Mouse (Mus musculus): ENCODE data around the gene Tbc1d24.

DNA sequence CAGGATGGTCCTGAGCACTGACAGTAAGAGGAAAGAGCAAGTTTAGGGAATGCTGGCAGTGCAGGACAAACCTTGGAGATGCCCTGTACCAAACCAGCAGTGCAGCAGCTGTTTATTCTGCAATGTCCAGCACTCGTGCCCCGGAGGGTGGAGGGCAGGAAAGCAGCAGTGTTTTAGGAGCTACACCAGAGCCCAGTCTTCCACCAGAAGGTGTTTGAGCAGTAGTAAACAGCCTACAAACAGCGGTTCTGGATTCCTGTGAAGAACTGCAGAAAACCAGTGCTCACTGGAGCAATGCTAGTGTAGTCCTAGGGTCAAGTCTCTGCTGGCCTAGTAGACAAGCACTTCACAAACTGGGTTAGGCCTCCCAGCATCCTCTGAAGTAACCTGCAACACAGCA, 31.1 kb downstream of the Tbc1d24 start:
- no peak for TF ChIP-seq CTCF (IDR thresholded peaks at IDR 0.05; ENCODE audit: borderline replicate concordance, insufficient read depth, low read depth, low read length)
- no peak for TF ChIP-seq POLR2A (IDR thresholded peaks at IDR 0.05; ENCODE audit: borderline replicate concordance, insufficient read depth, low read length)

All from cerebellum, adult 2 months (tissue).